Mouse (Mus musculus) embryonic facial prominence, embryonic 12.5 days (tissue): ENCODE measurements at regions not wholly inside any gene's neighbourhood (a gene's known extent, or its start where the extent isn't known, plus 50 kb on each side); places are given as distances from the start of the nearest gene placed in this dataset.
"Not testable (repeated sequence)": the region's sequence is repeated elsewhere in the genome, so short reads cannot be mapped to it uniquely, and the experiment has no call there.

Source experiments
- ATAC-seq: fragments of 200-750 bp; cut with Nextera tagmentation; 2 replicates; pipeline ENCODE4 v1.8.0; 2017; ENCODE audit not compliant: insufficient number of reproducible peaks, insufficient read depth, low FRiP score, low TSS enrichment
- H3K27ac ChIP-seq: fragments of 300-500 bp; sonication (generic); 2 replicates; pipeline ENCODE4 v1.5.1; 2016; ENCODE audit warnings: mild to moderate bottlenecking
- H3K27me3 ChIP-seq: fragments of 300-500 bp; sonication (generic); 2 replicates; pipeline ENCODE4 v1.6.1; 2016; ENCODE audit warnings: mild to moderate bottlenecking, moderate library complexity
- H3K36me3 ChIP-seq: fragments of 300-500 bp; sonication (generic); 2 replicates; pipeline ENCODE4 v1.6.1; 2016; ENCODE audit warnings: mild to moderate bottlenecking
- H3K4me1 ChIP-seq: fragments of 300-500 bp; sonication (generic); 2 replicates; pipeline ENCODE4 v1.6.1; 2016
- H3K4me2 ChIP-seq: fragments of 300-500 bp; sonication (generic); replicated peaks from 2 replicates; pipeline ENCODE4 v1.6.1; 2016; ENCODE audit warnings: mild to moderate bottlenecking, moderate library complexity
- H3K4me3 ChIP-seq: fragments of 300-500 bp; sonication (generic); 2 replicates; pipeline ENCODE4 v1.5.1; 2016; ENCODE audit warnings: mild to moderate bottlenecking
- H3K9ac ChIP-seq: fragments of 300-500 bp; sonication (generic); 2 replicates; pipeline ENCODE4 v1.6.1; 2016; ENCODE audit warnings: mild to moderate bottlenecking, moderate library complexity
- H3K9me3 ChIP-seq: fragments of 300-500 bp; sonication (generic); 2 replicates; pipeline ENCODE4 v1.6.1; 2016; ENCODE audit warnings: mild to moderate bottlenecking, moderate library complexity
- WGBS: fragments of 180-500 bp; shearing (Covaris S2); methylation state at CpG from one replicate; pipeline ENCODE4 v1.1.7; 2016; 5-methylcytosine and 5-hydroxymethylcytosine counted together

DNA sequence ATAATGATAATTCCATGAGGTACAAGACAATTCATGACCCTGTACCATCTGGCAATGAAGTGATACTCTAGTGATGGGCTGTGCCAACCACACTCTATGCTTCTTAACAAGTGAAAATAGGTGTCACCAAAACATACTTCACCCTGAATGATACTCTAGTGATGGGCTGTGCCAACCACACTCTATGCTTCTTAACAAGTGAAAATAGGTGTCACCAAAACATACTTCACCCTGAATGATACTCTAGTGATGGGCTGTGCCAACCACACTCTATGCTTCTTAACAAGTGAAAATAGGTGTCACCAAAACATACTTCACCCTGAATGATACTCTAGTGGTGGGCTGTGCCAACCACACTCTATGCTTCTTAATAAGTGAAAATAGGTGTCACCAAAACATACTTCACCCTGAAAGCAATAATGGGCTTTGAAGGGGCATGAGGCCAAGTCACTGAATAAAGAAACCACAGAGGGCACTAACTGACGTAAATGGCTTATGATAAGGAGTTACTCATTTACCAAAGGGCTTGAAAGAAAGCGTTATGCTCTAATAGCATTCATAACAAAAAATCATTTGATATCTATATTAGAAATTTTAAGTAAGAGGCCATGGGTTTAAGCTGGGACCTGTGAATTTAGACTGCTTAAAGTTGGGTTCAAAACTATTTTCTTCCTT, 263.0 kb downstream of the Nfkbiz start:
- not testable (repeated sequence) for H3K4me3 ChIP-seq, H3K27me3 ChIP-seq, ATAC-seq, H3K27ac ChIP-seq, H3K9ac ChIP-seq, H3K4me2 ChIP-seq, H3K36me3 ChIP-seq, H3K4me1 ChIP-seq, H3K9me3 ChIP-seq
- WGBS, result 93% methylated on average over 2 of the region's 2 CpGs

- Histone ChIP-seq H3K4me3 (no peak overlapping the region), H3K9ac (no peak overlapping the region), H3K4me2 (no peak overlapping the region), H3K4me1 (no peaks in the 10 kb centered on the region), H3K27me3 (no peaks in the 10 kb centered on the region), H3K9me3 (no peaks in the 10 kb centered on the region), H3K27ac (no peak overlapping the region), H3K36me3 (no peaks in the 10 kb centered on the region)
- ATAC-seq, result no peak
- WGBS, result 33% methylated on average over 7 of the region's 7 CpGs
Measured at GRCm38 (mm10) chr16:55571106-55571505, 267.6 kb downstream of the Nfkbiz start.

GRCm38 (mm10) chr16:55570097-55570496, 268.6 kb downstream of the Nfkbiz start:
- ATAC-seq, result no peak
- no peaks in the 10 kb centered on the region for H3K9me3 ChIP-seq
- no peaks in the 10 kb centered on the region for H3K4me1 ChIP-seq
- WGBS, result 84% methylated on average over 5 of the region's 5 CpGs
- no peak overlapping the region for H3K4me2 ChIP-seq
- no peak overlapping the region for H3K27ac ChIP-seq
- no peak overlapping the region for H3K4me3 ChIP-seq
- H3K36me3 ChIP-seq, result no peaks in the 10 kb centered on the region
- H3K27me3 ChIP-seq, result no peaks in the 10 kb centered on the region
- H3K9ac ChIP-seq, result no peak overlapping the region

DNA sequence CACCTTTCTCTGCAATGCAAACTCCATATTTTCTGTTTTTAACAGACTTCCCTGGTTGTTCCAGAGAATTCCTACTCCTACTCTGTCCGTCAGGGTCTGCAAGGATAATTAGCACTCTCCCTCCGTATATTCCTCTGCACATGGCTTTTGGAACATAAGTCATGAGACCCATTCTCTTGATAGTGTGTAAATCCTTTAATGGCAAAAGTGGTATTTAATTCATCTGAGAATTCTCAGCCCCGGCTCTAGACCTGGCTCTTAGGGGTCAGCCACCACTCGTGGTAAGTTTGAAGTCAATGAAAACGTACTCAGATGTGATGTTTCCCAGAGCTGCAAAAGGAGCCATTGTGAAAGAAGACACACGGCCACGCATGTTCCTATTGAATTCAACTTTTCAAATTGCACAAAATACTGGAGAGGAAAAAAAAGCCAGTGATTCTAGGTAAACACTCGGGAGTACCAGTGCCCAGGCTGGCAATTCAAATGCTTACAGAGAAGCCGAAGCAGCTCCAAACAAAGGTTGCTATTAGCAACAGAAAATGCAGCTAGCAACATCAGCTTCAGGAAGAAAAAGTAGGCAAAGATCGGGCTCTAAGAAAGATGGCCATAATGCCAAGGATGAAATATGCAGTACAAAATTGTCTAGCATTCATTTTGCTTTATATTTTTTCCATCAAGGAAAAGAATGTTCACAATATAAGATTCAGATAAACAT, 258.2 kb upstream of the Zpld1 start:
- Histone ChIP-seq H3K27me3 (no peaks in the 10 kb centered on the region), H3K4me3 (no peak overlapping the region), H3K9me3 (no peaks in the 10 kb centered on the region), H3K4me1 (no peaks in the 10 kb centered on the region), H3K27ac (no peak overlapping the region), H3K36me3 (no peaks in the 10 kb centered on the region), H3K4me2 (no peak overlapping the region), H3K9ac (no peak overlapping the region)
- no peak for ATAC-seq
- WGBS, result 52% methylated on average over 10 of the region's 10 CpGs

- Histone ChIP-seq H3K9me3 (no peaks in the 10 kb centered on the region), H3K9ac (no peak overlapping the region), H3K27ac (no peak overlapping the region), H3K27me3 (no peaks in the 10 kb centered on the region), H3K4me2 (no peak overlapping the region), H3K36me3 (no peaks in the 10 kb centered on the region), H3K4me3 (no peak overlapping the region), H3K4me1 (no peaks in the 10 kb centered on the region)
- 77% methylated on average over 6 of the region's 6 CpGs for WGBS
- no peak for ATAC-seq
Measured at GRCm38 (mm10) chr16:55555224-55555623, 257.4 kb upstream of the Zpld1 start.

- no peaks in the 10 kb centered on the region for H3K4me1 ChIP-seq
- H3K27me3 ChIP-seq, result no peaks in the 10 kb centered on the region
- ATAC-seq, result no peak
- no peak overlapping the region for H3K4me2 ChIP-seq
- no peak overlapping the region for H3K9ac ChIP-seq
- H3K27ac ChIP-seq, result no peak overlapping the region
- H3K4me3 ChIP-seq, result no peak overlapping the region
- no peaks in the 10 kb centered on the region for H3K36me3 ChIP-seq
- no peaks in the 10 kb centered on the region for H3K9me3 ChIP-seq
- 61% methylated on average over 4 of the region's 4 CpGs for WGBS
Measured at GRCm38 (mm10) chr16:55553896-55554295, 256.1 kb upstream of the Zpld1 start.

GRCm38 (mm10) chr16:55551348-55551747, 253.6 kb upstream of the Zpld1 start:
- Histone ChIP-seq H3K4me3 (no peak overlapping the region), H3K9me3 (no peaks in the 10 kb centered on the region), H3K9ac (no peak overlapping the region), H3K27ac (no peak overlapping the region), H3K4me1 (no peaks in the 10 kb centered on the region), H3K27me3 (no peaks in the 10 kb centered on the region), H3K36me3 (no peaks in the 10 kb centered on the region), H3K4me2 (no peak overlapping the region)
- no peak for ATAC-seq
- WGBS, result 91% methylated on average over 1 of the region's 1 CpGs

DNA sequence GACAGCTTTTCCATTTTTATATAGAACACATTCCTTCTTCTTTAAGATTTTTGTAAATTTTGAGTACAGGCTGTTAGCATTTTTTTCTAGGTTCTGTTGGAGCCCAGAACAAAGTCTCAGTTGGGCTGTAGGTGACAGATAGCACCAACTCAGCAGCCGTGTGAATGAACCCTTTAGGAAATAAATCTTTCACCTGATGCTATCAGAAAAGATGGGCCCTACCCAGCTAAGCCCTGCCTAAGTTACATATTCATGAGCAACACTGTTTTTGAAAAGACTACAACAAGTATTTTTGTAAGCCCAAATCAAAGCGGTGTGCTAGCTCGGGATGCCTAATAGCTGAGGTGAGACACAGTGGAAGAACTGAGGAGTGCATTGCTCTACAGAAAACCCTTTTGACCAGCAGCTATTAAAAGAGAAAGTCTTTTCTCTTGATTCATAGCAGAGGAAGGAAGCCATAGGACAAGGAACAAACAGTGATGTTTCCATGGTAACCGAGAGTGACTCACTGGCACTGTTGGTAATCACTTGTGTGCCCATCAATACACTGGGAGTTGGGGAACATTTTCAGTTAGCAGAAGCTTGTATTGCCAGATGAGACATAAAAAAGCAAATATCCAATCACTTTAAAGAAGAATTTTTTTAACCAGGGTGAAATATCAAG, 253.0 kb upstream of the Zpld1 start:
- no peaks in the 10 kb centered on the region for H3K27me3 ChIP-seq
- 85% methylated on average over 4 of the region's 4 CpGs for WGBS
- H3K27ac ChIP-seq, result no peak overlapping the region
- no peak overlapping the region for H3K9ac ChIP-seq
- no peaks in the 10 kb centered on the region for H3K36me3 ChIP-seq
- H3K4me3 ChIP-seq, result no peak overlapping the region
- H3K4me2 ChIP-seq, result no peak overlapping the region
- no peak for ATAC-seq
- H3K4me1 ChIP-seq, result no peaks in the 10 kb centered on the region
- H3K9me3 ChIP-seq, result no peaks in the 10 kb centered on the region

DNA sequence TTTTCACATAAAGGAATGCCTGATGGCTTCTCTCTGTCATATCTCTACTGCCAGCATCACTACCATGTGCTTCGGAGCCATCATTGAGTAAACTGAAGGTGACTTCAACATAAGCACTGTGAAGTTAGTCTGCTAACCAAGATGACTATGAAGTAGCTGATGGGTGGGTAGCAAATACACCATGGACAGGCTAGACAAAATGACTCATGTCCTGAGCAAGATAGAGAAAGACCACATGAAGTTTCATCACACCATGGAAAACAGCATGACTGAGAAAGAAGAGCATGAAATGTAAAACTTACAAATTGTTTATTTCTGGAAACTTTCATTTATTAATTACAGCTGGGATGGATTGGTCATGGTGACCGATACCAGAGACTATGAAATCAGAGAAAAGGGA, 249.3 kb upstream of the Zpld1 start:
- no peak for ATAC-seq
- no peaks in the 10 kb centered on the region for H3K4me1 ChIP-seq
- H3K9ac ChIP-seq, result no peak overlapping the region
- H3K36me3 ChIP-seq, result no peaks in the 10 kb centered on the region
- H3K9me3 ChIP-seq, result no peaks in the 10 kb centered on the region
- H3K27ac ChIP-seq, result no peak overlapping the region
- H3K27me3 ChIP-seq, result no peaks in the 10 kb centered on the region
- H3K4me3 ChIP-seq, result no peak overlapping the region
- WGBS, result 90% methylated on average over 2 of the region's 2 CpGs
- H3K4me2 ChIP-seq, result no peak overlapping the region

GRCm38 (mm10) chr16:55540336-55541015, 242.7 kb upstream of the Zpld1 start:
- no peak for ATAC-seq
- H3K9me3 ChIP-seq, result no peaks in the 10 kb centered on the region
- WGBS, result 93% methylated on average over 3 of the region's 3 CpGs
- no peak overlapping the region for H3K9ac ChIP-seq
- H3K4me3 ChIP-seq, result no peak overlapping the region
- H3K36me3 ChIP-seq, result no peaks in the 10 kb centered on the region
- no peaks in the 10 kb centered on the region for H3K4me1 ChIP-seq
- H3K27ac ChIP-seq, result no peak overlapping the region
- H3K4me2 ChIP-seq, result no peak overlapping the region
- no peaks in the 10 kb centered on the region for H3K27me3 ChIP-seq

- H3K27ac ChIP-seq, result no peak overlapping the region
- H3K36me3 ChIP-seq, result no peaks in the 10 kb centered on the region
- H3K9ac ChIP-seq, result no peak overlapping the region
- WGBS, result 83% methylated on average over 1 of the region's 1 CpGs
- H3K4me3 ChIP-seq, result no peak overlapping the region
- no peak overlapping the region for H3K4me2 ChIP-seq
- no peak for ATAC-seq
- no peaks in the 10 kb centered on the region for H3K4me1 ChIP-seq
- H3K27me3 ChIP-seq, result no peaks in the 10 kb centered on the region
- no peaks in the 10 kb centered on the region for H3K9me3 ChIP-seq
Measured at GRCm38 (mm10) chr16:55539179-55539578, 241.4 kb upstream of the Zpld1 start.

DNA sequence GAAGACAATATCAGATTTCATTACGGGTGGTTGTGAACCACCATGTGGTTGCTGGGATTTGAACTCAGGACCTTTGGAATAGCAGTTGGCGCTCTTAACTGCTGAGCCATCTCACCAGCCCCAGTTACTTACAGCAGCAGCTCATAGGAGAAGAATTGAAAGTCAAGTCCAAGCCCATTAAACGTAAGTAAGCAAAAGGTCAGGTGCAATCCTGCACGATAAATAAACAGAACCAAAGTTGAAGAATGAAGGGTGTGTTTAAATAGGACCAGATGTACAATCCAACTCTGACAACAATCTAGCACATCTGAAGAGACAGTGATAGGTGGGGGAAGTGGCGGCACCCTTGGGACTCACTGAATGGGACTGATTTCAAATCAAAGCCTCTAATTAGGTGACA, 239.8 kb upstream of the Zpld1 start:
- no peak for ATAC-seq

More for the DNA sequence above, 239.8 kb upstream of the Zpld1 start:
- no peak overlapping the region for H3K4me2 ChIP-seq
- no peaks in the 10 kb centered on the region for H3K4me1 ChIP-seq
- no peak overlapping the region for H3K9ac ChIP-seq
- H3K27me3 ChIP-seq, result no peaks in the 10 kb centered on the region
- H3K4me3 ChIP-seq, result no peak overlapping the region
- H3K9me3 ChIP-seq, result no peaks in the 10 kb centered on the region
- 74% methylated on average over 5 of the region's 5 CpGs for WGBS
- H3K27ac ChIP-seq, result no peak overlapping the region
- H3K36me3 ChIP-seq, result no peaks in the 10 kb centered on the region
